Comparison of ENCODE assay signal across 14 mouse cellular contexts in the genomic region with DNA sequence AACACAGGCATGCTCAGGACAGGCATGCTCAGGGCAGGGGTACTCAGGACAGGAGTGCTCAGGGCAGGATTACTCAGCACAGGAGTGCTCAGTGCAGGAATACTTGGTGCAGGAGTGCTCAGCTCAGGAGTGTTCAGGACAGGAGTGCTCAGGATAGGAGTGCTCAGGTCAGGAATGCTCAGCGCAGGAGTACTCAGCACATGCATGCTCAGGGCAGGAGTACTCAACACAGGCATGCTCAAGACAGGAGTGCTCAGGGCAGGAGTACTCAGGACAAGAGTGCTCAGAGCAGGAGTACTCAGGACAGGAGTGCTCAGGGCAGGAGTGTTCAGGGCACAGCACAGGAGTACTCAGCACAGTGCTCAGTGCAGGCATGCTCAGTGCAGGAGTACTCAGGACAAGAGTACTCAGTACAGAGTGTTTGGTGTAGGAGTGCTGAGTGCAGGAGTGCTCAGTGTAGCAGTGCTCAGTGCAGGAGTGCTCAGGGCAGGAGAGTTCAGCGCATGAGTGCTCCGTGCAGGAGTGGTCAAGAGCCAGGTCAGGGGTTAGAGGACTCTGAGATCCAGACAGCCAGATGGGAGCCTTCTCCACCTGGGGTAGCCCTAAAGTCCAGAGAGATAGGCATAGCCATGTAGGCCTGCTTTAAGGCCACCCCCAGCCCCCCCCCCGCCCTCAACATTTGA. TPM values are rescaled to one million over a fixed set of nuclear protein-coding genes. Genes with fewer than 3 reads are reported as not detected.
DNase-seq lines count a peak whose midpoint lies in the region; ATAC-seq and TF ChIP-seq lines count a peak whose summit lies in the region.
"Had no signal": no experiment of that assay in that cellular context is flagged by ENCODE, and none has a peak within 500 bp of the region (broad histone marks: within the 10 kb centered on the region; RNA-seq: fewer than 3 reads in every experiment).

No protein-coding gene starts in this region.

- in situ Hi-C loops in CH12.LX (cut with MboI; ENCODE audit: low pct_ligation_motif_present, low pct_unique_long_range_greater_than_20kb, low sequenced_read_pairs), result no loop called here

- peaks cover 9% of the 10 kb centered on the region for H3K4me1 ChIP-seq in forebrain, embryonic 11.5 days (replicated peaks; ENCODE audit: control insufficient read depth, insufficient read depth, low read length)
- no peaks in the 10 kb centered on the region for H3K4me1 ChIP-seq in forebrain, postnatal 0 days (ENCODE audit: insufficient read depth)
- peaks cover 12% of the 10 kb centered on the region for H3K4me1 ChIP-seq in limb, embryonic 12.5 days (replicated peaks)
- H3K4me1 ChIP-seq in limb, embryonic 10.5 days, result peaks cover 22% of the 10 kb centered on the region
- peaks cover 15 to 45% of the 10 kb centered on the region in 2 experiments for H3K4me1 ChIP-seq in CH12.LX (ENCODE audit: control insufficient read depth in 1 of 2, insufficient read depth in 2 of 2)
- H3K4me1 ChIP-seq in limb, embryonic 15.5 days, result peaks cover 14% of the 10 kb centered on the region

- no peak overlapping the region for H3K4me2 ChIP-seq in forebrain, embryonic 11.5 days (ENCODE audit: low read depth, low read length, severe bottlenecking)
- H3K4me2 ChIP-seq in forebrain, postnatal 0 days (ENCODE audit: low read depth), result no peak overlapping the region
- H3K4me2 ChIP-seq in limb, embryonic 12.5 days, result no peak overlapping the region
- no peak overlapping the region for H3K4me2 ChIP-seq in CH12.LX (ENCODE audit: insufficient read depth, low read depth, poor library complexity, severe bottlenecking)
- no peak overlapping the region for H3K4me2 ChIP-seq in limb, embryonic 15.5 days
- H3K4me2 ChIP-seq: forebrain, embryonic 12.5 days; lung, embryonic 14.5 days had no signal

- no peak for TF ChIP-seq RAD21 in CH12.LX (IDR thresholded peaks at IDR 0.05; ENCODE audit: low read depth, low read length)

- H3K27me3 ChIP-seq in forebrain, embryonic 11.5 days (ENCODE audit: control insufficient read depth, insufficient read depth, low read length), result peaks cover 36% of the 10 kb centered on the region
- peaks cover 19% of the 10 kb centered on the region for H3K27me3 ChIP-seq in forebrain, postnatal 0 days (ENCODE audit: insufficient read depth, low read length)
- H3K27me3 ChIP-seq in limb, embryonic 12.5 days, result peaks cover 86% of the 10 kb centered on the region
- peaks cover 88% of the 10 kb centered on the region for H3K27me3 ChIP-seq in limb, embryonic 10.5 days (ENCODE audit: low read depth, poor library complexity, severe bottlenecking)
- H3K27me3 ChIP-seq in CH12.LX (replicated peaks), result no peaks in the 10 kb centered on the region
- H3K27me3 ChIP-seq in limb, embryonic 15.5 days, result peaks cover 56% of the 10 kb centered on the region

- H3K9ac ChIP-seq in forebrain, embryonic 11.5 days (ENCODE audit: low read length), result no peak overlapping the region
- no peak overlapping the region for H3K9ac ChIP-seq in forebrain, postnatal 0 days
- no peak overlapping the region for H3K9ac ChIP-seq in limb, embryonic 12.5 days (replicated peaks)
- H3K9ac ChIP-seq in CH12.LX (ENCODE audit: insufficient read depth, low read depth), result no peak overlapping the region
- H3K9ac ChIP-seq in limb, embryonic 15.5 days, result no peak overlapping the region
- H3K9ac ChIP-seq: forebrain, embryonic 12.5 days; lung, embryonic 14.5 days had no signal

- no peaks in the 10 kb centered on the region for H3K36me3 ChIP-seq in forebrain, embryonic 11.5 days (ENCODE audit: control insufficient read depth, insufficient read depth, low read length)
- H3K36me3 ChIP-seq in forebrain, postnatal 0 days (ENCODE audit: insufficient read depth), result no peaks in the 10 kb centered on the region
- no peaks in the 10 kb centered on the region for H3K36me3 ChIP-seq in limb, embryonic 12.5 days
- H3K36me3 ChIP-seq in limb, embryonic 10.5 days, result no peaks in the 10 kb centered on the region
- H3K36me3 ChIP-seq in CH12.LX (replicated peaks in 1 of 2; ENCODE audit: control insufficient read depth in 1 of 2, insufficient read depth in 1 of 2, low read length in 1 of 2), result peaks cover 34 to 49% of the 10 kb centered on the region in 2 experiments
- no peaks in the 10 kb centered on the region for H3K36me3 ChIP-seq in limb, embryonic 15.5 days
- H3K36me3 ChIP-seq: forebrain, embryonic 12.5 days had no signal

- dilution Hi-C loops in CH12.LX (cut with MboI; ENCODE audit: extremely low pct_ligation_motif_present, extremely low pct_unique_long_range_greater_than_20kb, low sequenced_read_pairs), result no loop called here

- no peak overlapping the region for H3K4me3 ChIP-seq in forebrain, embryonic 11.5 days (ENCODE audit: low read depth, low read length)
- no peak overlapping the region for H3K4me3 ChIP-seq in forebrain, postnatal 0 days (ENCODE audit: low read depth, low read length)
- no peak overlapping the region for H3K4me3 ChIP-seq in limb, embryonic 12.5 days (replicated peaks)
- H3K4me3 ChIP-seq in limb, embryonic 10.5 days, result no peak overlapping the region
- H3K4me3 ChIP-seq in CH12.LX (replicated peaks in 1 of 3; ENCODE audit: low read depth in 2 of 3, low read length in 2 of 3, poor library complexity in 1 of 3), result no peak overlapping the region
- no peak overlapping the region for H3K4me3 ChIP-seq in limb, embryonic 15.5 days
- H3K4me3 ChIP-seq: forebrain, embryonic 12.5 days had no signal

- WGBS in forebrain, embryonic 11.5 days, result 76% methylated on average over 4 of the region's 4 CpGs
- 78% methylated on average over 4 of the region's 4 CpGs for WGBS in forebrain, postnatal 0 days
- 83% methylated on average over 4 of the region's 4 CpGs for WGBS in limb, embryonic 12.5 days
- WGBS in limb, embryonic 10.5 days, result 85% methylated on average over 4 of the region's 4 CpGs
- 81% methylated on average over 4 of the region's 4 CpGs for WGBS in limb, embryonic 15.5 days

- no peak for DNase-seq in forebrain, embryonic 11.5 days (ENCODE audit: low spot score)
- no peak for DNase-seq in forebrain, postnatal 0 days
- no peak for DNase-seq in limb, embryonic 10.5 days (ENCODE audit: low spot score)
- DNase-seq in CH12.LX (ENCODE audit: extremely low read depth), result no peak
- no peak for DNase-seq in right cerebral cortex, adult 2 months (ENCODE audit: low spot score in 2 of 2)
- DNase-seq in adrenal gland, adult 18-20 months (ENCODE audit: low spot score in 2 of 2), result no peak
- DNase-seq: cerebellum, adult 9-11 months; heart, postnatal 36 days; kidney, adult 8-10 months; lung, embryonic 14.5 days; right cerebral cortex, postnatal 25 days had no signal

- no peak for TF ChIP-seq CTCF in forebrain, postnatal 0 days (IDR thresholded peaks at IDR 0.05; ENCODE audit: low read depth)
- no peak for TF ChIP-seq CTCF in CH12.LX (conservative IDR thresholded peaks at IDR 0.05 in 1 of 2, IDR thresholded peaks at IDR 0.05 in 1 of 2; ENCODE audit: low read depth in 2 of 2, low read length in 2 of 2)

- peaks cover 53% of the 10 kb centered on the region for H3K79me2 ChIP-seq in CH12.LX (replicated peaks; ENCODE audit: control insufficient read depth, extremely low read depth, insufficient read depth, poor library complexity, severe bottlenecking)

- peak; percentile 65; the same call in 1 of the 2 replicates for ATAC-seq in forebrain, embryonic 11.5 days (replicated peaks; ENCODE audit: low FRiP score)
- no peak for ATAC-seq in forebrain, postnatal 0 days
- peak; percentile 58; the same call in 1 of the 2 replicates for ATAC-seq in limb, embryonic 12.5 days (ENCODE audit: insufficient number of reproducible peaks, insufficient read depth, low FRiP score, low TSS enrichment, low read depth)
- ATAC-seq in limb, embryonic 15.5 days (ENCODE audit: insufficient number of reproducible peaks, low FRiP score, low TSS enrichment, low read depth), result peak; percentile 46; the same call in 1 of the 2 replicates

- no peaks in the 10 kb centered on the region for H3K9me3 ChIP-seq in forebrain, embryonic 11.5 days (ENCODE audit: control insufficient read depth, low read length)
- H3K9me3 ChIP-seq in forebrain, postnatal 0 days (ENCODE audit: low read length), result no peaks in the 10 kb centered on the region
- no peaks in the 10 kb centered on the region for H3K9me3 ChIP-seq in limb, embryonic 12.5 days
- no peaks in the 10 kb centered on the region for H3K9me3 ChIP-seq in limb, embryonic 10.5 days (replicated peaks)
- no peaks in the 10 kb centered on the region for H3K9me3 ChIP-seq in CH12.LX (replicated peaks; ENCODE audit: low read length)
- H3K9me3 ChIP-seq in limb, embryonic 15.5 days, result no peaks in the 10 kb centered on the region
- H3K9me3 ChIP-seq: forebrain, embryonic 12.5 days had no signal

- no peak for TF ChIP-seq POLR2A in CH12.LX (IDR thresholded peaks at IDR 0.05; ENCODE audit: low read depth, low read length)

- TF ChIP-seq EP300 in CH12.LX (IDR thresholded peaks at IDR 0.05; ENCODE audit: low read length), result no peak

- no peak overlapping the region for H3K27ac ChIP-seq in forebrain, embryonic 11.5 days (ENCODE audit: low read depth, low read length)
- no peak overlapping the region for H3K27ac ChIP-seq in forebrain, postnatal 0 days (ENCODE audit: low read depth, low read length)
- no peak overlapping the region for H3K27ac ChIP-seq in limb, embryonic 12.5 days
- H3K27ac ChIP-seq in limb, embryonic 10.5 days, result no peak overlapping the region
- peak overlapping the region; percentile 71 for H3K27ac ChIP-seq in CH12.LX (ENCODE audit: insufficient read depth, low read depth)
- no peak overlapping the region for H3K27ac ChIP-seq in limb, embryonic 15.5 days
- H3K27ac ChIP-seq: forebrain, embryonic 12.5 days had no signal

RNA-seq across cellular contexts. Expression of gene Tap2, which starts 0.4 kb away (rescaled TPM):
- polyA plus RNA-seq in forebrain, embryonic 11.5 days (2014; fragmentation: Nextera tagmentation; extraction: Ambion mirVana), result 0.11 and 0.41 TPM in 2 replicates
- 1.3 and 1.9 TPM in 2 replicates for total RNA-seq in forebrain, postnatal 0 days (2014; rRNA removed)
- polyA plus RNA-seq in forebrain, postnatal 0 days (2015; fragmentation: Nextera tagmentation; extraction: Ambion mirVana), result 3.2 and 3.8 TPM in 2 replicates
- polyA plus RNA-seq in limb, embryonic 12.5 days (2016; fragmentation: Nextera tagmentation; extraction: Ambion mirVana), result 1.5 and 1.7 TPM in 2 replicates
- 0.49 and 0.61 TPM in 2 replicates for polyA plus RNA-seq in limb, embryonic 10.5 days (2016; fragmentation: Nextera tagmentation; extraction: Ambion mirVana)
- total RNA-seq in CH12.LX (2012; rRNA removed) (110 and 116 TPM in 2 replicates), CH12.LX (2014; rRNA removed) (54.8 and 62.2 TPM in 2 replicates)
- 121 and 124 TPM in 2 replicates for polyA plus RNA-seq in CH12.LX (2012; ENCODE audit: insufficient read length, low read depth)
- polyA plus RNA-seq in limb, embryonic 15.5 days (2015; fragmentation: Nextera tagmentation; extraction: Ambion mirVana), result 5.9 and 6.1 TPM in 2 replicates
- 10 to 100 TPM; 51.6 to 60.9 TPM for total RNA-seq in adrenal gland, adult 18-20 months (2021)

RNA-seq across cellular contexts. Expression of gene Psmb8, which starts 5.4 kb away (rescaled TPM):
- polyA plus RNA-seq in forebrain, embryonic 11.5 days (2014; fragmentation: Nextera tagmentation; extraction: Ambion mirVana), result 1.5 and 1.6 TPM in 2 replicates
- 1.5 and 2.9 TPM in 2 replicates for total RNA-seq in forebrain, postnatal 0 days (2014; rRNA removed)
- 4.8 and 7.2 TPM in 2 replicates for polyA plus RNA-seq in forebrain, postnatal 0 days (2015; fragmentation: Nextera tagmentation; extraction: Ambion mirVana)
- polyA plus RNA-seq in limb, embryonic 12.5 days (2016; fragmentation: Nextera tagmentation; extraction: Ambion mirVana), result 2.1 and 3.1 TPM in 2 replicates
- polyA plus RNA-seq in limb, embryonic 10.5 days (2016; fragmentation: Nextera tagmentation; extraction: Ambion mirVana), result 0.74 and 0.87 TPM in 2 replicates
- 989 and 1,092 TPM in 2 replicates for total RNA-seq in CH12.LX (2012; rRNA removed)
- 846 and 857 TPM in 2 replicates for total RNA-seq in CH12.LX (2014; rRNA removed)
- 652 and 654 TPM in 2 replicates for polyA plus RNA-seq in CH12.LX (2012; ENCODE audit: insufficient read length, low read depth)
- polyA plus RNA-seq in limb, embryonic 15.5 days (2015; fragmentation: Nextera tagmentation; extraction: Ambion mirVana), result 11.7 and 12.1 TPM in 2 replicates
- total RNA-seq in adrenal gland, adult 18-20 months (2021), result 10 to 100 TPM; 36.2 to 74.2 TPM

RNA-seq across cellular contexts. Expression of gene Psmb9, which starts 15.3 kb away (rescaled TPM):
- 0.99 and 1.6 TPM in 2 replicates for polyA plus RNA-seq in forebrain, embryonic 11.5 days (2014; fragmentation: Nextera tagmentation; extraction: Ambion mirVana)
- total RNA-seq in forebrain, postnatal 0 days (2014; rRNA removed), result 1.2 and 1.9 TPM in 2 replicates
- polyA plus RNA-seq in forebrain, postnatal 0 days (2015; fragmentation: Nextera tagmentation; extraction: Ambion mirVana), result 2.0 and 2.3 TPM in 2 replicates
- polyA plus RNA-seq in limb, embryonic 12.5 days (2016; fragmentation: Nextera tagmentation; extraction: Ambion mirVana), result 2.4 and 2.5 TPM in 2 replicates
- 0.78 and 1.1 TPM in 2 replicates for polyA plus RNA-seq in limb, embryonic 10.5 days (2016; fragmentation: Nextera tagmentation; extraction: Ambion mirVana)
- 435 and 547 TPM in 2 replicates for total RNA-seq in CH12.LX (2012; rRNA removed)
- total RNA-seq in CH12.LX (2014; rRNA removed), result 156 and 159 TPM in 2 replicates
- polyA plus RNA-seq in CH12.LX (2012; ENCODE audit: insufficient read length, low read depth), result 192 and 196 TPM in 2 replicates
- 3.1 and 3.4 TPM in 2 replicates for polyA plus RNA-seq in limb, embryonic 15.5 days (2015; fragmentation: Nextera tagmentation; extraction: Ambion mirVana)
- total RNA-seq in adrenal gland, adult 18-20 months (2021), result 10 to 100 TPM; 15.2 to 31.6 TPM

RNA-seq across cellular contexts. Expression of gene Tap1, which starts 15.5 kb away (rescaled TPM):
- 1.6 and 1.7 TPM in 2 replicates for polyA plus RNA-seq in forebrain, embryonic 11.5 days (2014; fragmentation: Nextera tagmentation; extraction: Ambion mirVana)
- 5.2 and 7.5 TPM in 2 replicates for total RNA-seq in forebrain, postnatal 0 days (2014; rRNA removed)
- polyA plus RNA-seq in forebrain, postnatal 0 days (2015; fragmentation: Nextera tagmentation; extraction: Ambion mirVana), result 4.6 and 5.0 TPM in 2 replicates
- 4.1 and 5.7 TPM in 2 replicates for polyA plus RNA-seq in limb, embryonic 12.5 days (2016; fragmentation: Nextera tagmentation; extraction: Ambion mirVana)
- polyA plus RNA-seq in limb, embryonic 10.5 days (2016; fragmentation: Nextera tagmentation; extraction: Ambion mirVana), result 1.6 and 3.2 TPM in 2 replicates
- total RNA-seq in CH12.LX (2012; rRNA removed) (164 and 184 TPM in 2 replicates), CH12.LX (2014; rRNA removed) (90.1 and 102 TPM in 2 replicates)
- 157 and 161 TPM in 2 replicates for polyA plus RNA-seq in CH12.LX (2012; ENCODE audit: insufficient read length, low read depth)
- 13.2 and 13.4 TPM in 2 replicates for polyA plus RNA-seq in limb, embryonic 15.5 days (2015; fragmentation: Nextera tagmentation; extraction: Ambion mirVana)
- total RNA-seq in adrenal gland, adult 18-20 months (2021), result 10 to 100 TPM; 13.8 to 24.9 TPM

RNA-seq across cellular contexts. Expression of gene H2-Ob, which starts 35.8 kb away (rescaled TPM):
- not detected in 2 replicates for polyA plus RNA-seq in forebrain, embryonic 11.5 days (2014; fragmentation: Nextera tagmentation; extraction: Ambion mirVana)
- total RNA-seq in forebrain, postnatal 0 days (2014; rRNA removed), result 0.10 TPM in 1 of 2 replicates, not detected in the other
- 0.33 and 0.36 TPM in 2 replicates for polyA plus RNA-seq in forebrain, postnatal 0 days (2015; fragmentation: Nextera tagmentation; extraction: Ambion mirVana)
- polyA plus RNA-seq in limb, embryonic 12.5 days (2016; fragmentation: Nextera tagmentation; extraction: Ambion mirVana), result not detected in 2 replicates
- not detected in 2 replicates for polyA plus RNA-seq in limb, embryonic 10.5 days (2016; fragmentation: Nextera tagmentation; extraction: Ambion mirVana)
- total RNA-seq in CH12.LX (2012; rRNA removed), result 8.4 and 13.7 TPM in 2 replicates
- total RNA-seq in CH12.LX (2014; rRNA removed), result 31.9 and 39.7 TPM in 2 replicates
- polyA plus RNA-seq in CH12.LX (2012; ENCODE audit: insufficient read length, low read depth), result 19.9 and 27.2 TPM in 2 replicates
- 0.32 TPM in 1 of 2 replicates, not detected in the other for polyA plus RNA-seq in limb, embryonic 15.5 days (2015; fragmentation: Nextera tagmentation; extraction: Ambion mirVana)
- total RNA-seq in adrenal gland, adult 18-20 months (2021), result under 1 TPM; 0.40 to 0.99 TPM
- polyA plus RNA-seq: forebrain, embryonic 12.5 days; lung, embryonic 14.5 days had no signal

Comparison
In these comparisons a context has a peak if more than half of its experiments do, and no peak if none do; other contexts are left out.
1. RNA of gene Tap2, which starts 0.4 kb away (polyA plus RNA-seq): 121 to 124 TPM in CH12.LX; 5.9 to 6.1 TPM in limb, embryonic 15.5 days, 3.2 to 3.8 TPM in forebrain, postnatal 0 days, 1.5 to 1.7 TPM in limb, embryonic 12.5 days, 0.49 to 0.61 TPM in limb, embryonic 10.5 days and 0.11 to 0.41 TPM in forebrain, embryonic 11.5 days; every median in the first group is over 10 times any median in the second.
2. RNA of gene Psmb8, which starts 5.4 kb away (polyA plus RNA-seq): 652 to 654 TPM in CH12.LX; 11.7 to 12.1 TPM in limb, embryonic 15.5 days, 4.8 to 7.2 TPM in forebrain, postnatal 0 days, 2.1 to 3.1 TPM in limb, embryonic 12.5 days, 1.5 to 1.6 TPM in forebrain, embryonic 11.5 days and 0.74 to 0.87 TPM in limb, embryonic 10.5 days; every median in the first group is over 10 times any median in the second.
3. RNA of gene Psmb9, which starts 15.3 kb away (polyA plus RNA-seq): 192 to 196 TPM in CH12.LX; 3.1 to 3.4 TPM in limb, embryonic 15.5 days, 2.4 to 2.5 TPM in limb, embryonic 12.5 days, 2.0 to 2.3 TPM in forebrain, postnatal 0 days, 0.78 to 1.1 TPM in limb, embryonic 10.5 days and 0.99 to 1.6 TPM in forebrain, embryonic 11.5 days; every median in the first group is over 10 times any median in the second.